Mouse (Mus musculus) embryo, embryonic 11 days (tissue): Measurements from ENCODE around the gene Mettl26.
A peak's percentile ranks its signal among the peaks of the same experiment; 100 is the strongest.

ENCODE experiments used
- DNase-seq: peaks from one replicate; pipeline ENCODE4 v3.0.0-alpha.2; 2015

Gene Mettl26

DNA sequence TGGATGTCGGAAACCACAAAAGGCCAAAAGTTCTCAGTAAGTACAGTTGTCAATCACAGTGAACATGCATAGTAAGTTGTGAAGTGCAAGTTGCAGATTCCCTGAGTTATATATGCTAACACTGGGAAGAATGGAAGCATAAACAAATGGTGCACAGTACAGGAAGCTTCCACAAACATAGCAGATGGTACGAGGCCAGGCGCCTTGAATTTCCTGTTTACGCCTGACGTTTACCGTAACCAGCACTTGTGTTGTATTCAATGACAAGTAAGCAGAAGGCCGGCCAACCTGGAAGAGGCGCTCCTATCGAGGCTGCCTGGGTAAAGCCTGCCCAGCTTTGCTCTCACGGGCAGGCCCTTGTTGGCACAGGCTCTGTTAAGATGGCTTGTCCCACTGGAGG, 12.6 kb downstream of the Mettl26 start:
- DNase-seq, result no peak

DNA sequence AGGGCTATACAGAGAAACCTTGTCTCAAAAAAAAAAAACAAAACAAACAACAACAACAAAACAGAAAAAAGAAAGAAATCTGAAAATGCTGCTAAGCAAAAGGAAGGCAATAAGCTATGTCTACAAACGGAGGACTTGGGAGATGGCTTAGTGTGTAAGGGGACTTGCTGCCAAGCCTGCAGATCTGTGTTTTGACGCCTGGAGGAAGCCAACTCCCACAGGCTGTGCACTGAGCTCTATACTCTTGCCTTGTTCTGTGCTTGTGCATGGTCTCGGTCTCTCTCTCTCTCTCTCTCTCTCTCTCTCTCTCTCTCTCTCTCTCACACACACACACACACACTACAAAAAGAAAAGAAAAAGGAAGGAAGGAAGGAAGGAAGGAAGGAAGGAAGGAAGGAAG, 14.0 kb downstream of the Mettl26 start:
- DNase-seq, result no peak

DNA sequence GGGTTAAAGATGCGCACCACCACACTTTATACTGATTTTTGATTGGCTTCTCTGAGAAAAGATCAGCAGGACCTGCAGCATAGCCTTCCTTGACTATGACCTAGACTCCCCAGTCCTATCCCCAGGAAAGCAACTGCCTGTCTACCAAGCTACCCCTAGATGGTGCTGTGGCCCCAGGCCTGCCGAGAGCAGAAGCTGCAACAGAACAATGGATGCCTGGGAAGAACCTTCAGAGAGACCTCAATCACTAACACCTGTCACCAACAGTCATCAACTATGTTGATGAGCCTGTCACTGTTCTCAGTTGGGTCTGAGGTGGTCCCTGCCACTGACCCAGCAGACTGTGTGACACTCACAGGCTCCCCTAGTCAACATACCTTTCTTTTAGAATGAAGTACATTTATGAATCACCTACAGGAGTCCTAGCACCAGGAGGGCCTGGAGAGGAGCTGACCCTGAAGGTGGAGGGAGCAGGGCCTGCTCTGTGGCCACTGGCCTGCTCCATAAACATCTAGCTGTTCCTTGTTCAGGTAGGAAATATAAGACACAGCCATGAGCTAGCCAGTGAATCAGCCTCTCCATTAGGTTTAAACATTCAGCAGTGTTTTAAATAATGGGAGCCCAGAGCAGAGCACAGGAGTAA, 19.2 kb downstream of the Mettl26 start:
- peak; percentile 82 for DNase-seq

DNA sequence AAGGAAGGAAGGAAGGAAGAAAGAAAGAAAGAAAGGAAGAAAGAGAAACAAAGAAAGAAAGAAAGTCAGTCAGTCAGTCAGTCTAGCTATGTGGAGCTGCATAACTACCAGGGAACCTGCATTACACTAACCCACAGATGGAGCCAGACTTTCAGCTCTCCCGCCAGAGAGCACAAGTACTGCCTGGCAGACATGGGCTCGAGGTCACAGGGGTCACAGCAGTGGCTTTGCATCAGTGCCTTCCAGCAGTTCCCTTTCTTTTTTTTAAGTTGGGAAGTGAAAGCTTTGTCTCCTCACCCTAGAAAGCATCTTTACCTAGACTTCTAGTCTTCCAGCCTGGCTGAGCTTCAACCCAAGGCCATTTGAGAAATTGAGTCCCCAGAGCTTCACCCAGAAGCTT, 20.5 kb downstream of the Mettl26 start:
- no peak for DNase-seq

DNA sequence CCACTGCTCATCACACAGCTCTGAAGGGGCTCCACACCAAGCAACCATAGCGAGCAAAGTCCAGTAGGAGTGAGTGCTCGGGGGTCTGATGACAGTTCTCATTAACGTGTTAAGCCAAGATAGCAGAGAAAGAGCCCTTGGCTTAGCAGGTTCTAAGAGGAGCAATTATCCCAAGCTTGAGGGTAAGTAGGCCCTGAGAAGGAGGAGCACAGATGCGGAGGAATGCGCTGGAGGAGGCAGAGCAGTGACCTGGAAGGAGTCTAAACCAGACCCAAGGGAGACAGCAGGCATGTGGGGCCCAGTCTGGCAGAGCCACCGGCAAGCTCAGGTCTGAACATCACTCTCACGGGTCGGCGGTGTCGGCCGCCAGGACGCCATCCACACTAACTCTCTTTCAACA, 21.0 kb downstream of the Mettl26 start:
- no peak for DNase-seq

DNA sequence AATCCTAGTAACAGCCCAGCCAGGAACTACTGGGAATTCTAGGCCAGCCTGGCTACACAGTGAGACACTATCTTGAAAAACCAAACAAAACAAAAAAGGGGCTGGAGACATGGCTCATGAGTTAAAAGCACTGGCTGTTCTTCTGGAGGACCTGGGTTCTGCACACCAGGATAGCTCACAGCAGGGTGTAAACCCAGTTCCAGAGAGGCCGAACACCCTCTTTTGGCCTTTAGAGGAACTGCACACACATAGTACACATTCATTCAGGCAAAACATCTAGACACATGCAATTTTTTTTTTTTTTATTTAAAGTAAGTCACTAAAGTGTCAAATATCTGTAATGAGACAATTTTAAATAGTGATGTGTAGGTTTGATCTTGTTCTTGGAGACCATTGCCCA, 25.3 kb downstream of the Mettl26 start:
- no peak for DNase-seq

DNA sequence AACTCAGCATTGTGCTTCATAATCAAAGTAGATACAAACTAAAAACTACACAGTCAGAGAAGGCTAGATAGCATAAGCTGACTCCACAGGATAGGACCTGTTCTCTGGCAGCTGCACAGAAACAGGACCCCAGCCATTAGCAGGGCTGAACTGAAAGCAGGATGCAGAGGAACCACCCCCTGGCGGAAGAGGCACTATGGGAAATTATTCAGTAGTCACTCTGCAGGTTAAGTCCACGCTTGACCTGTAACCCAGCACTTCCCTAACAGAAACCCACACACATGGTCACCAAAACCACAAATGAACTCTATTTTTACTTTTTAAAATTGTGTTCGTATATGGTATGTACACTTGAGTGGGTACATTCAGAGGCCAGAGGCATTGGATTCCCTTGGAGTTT, 28.2 kb downstream of the Mettl26 start:
- DNase-seq, result no peak

DNA sequence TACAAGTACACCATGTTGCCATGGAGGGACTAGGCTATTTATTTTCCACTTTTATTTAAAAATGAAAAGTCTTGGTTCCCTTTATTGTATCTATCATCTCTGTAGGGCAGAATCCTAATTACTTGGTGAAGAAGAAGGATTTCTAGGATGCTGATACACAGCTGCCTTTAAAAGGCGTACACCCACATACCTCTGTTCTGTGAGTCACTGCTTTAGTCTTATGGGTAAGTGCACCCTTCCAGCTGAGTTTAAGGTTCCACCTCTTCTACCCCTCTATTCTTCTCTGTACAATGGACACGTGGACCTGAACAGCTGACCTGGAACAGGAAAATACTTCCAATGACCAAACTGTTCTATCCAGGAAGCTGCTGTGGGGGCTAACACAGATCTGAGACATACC, 32.8 kb downstream of the Mettl26 start:
- DNase-seq, result no peak

DNA sequence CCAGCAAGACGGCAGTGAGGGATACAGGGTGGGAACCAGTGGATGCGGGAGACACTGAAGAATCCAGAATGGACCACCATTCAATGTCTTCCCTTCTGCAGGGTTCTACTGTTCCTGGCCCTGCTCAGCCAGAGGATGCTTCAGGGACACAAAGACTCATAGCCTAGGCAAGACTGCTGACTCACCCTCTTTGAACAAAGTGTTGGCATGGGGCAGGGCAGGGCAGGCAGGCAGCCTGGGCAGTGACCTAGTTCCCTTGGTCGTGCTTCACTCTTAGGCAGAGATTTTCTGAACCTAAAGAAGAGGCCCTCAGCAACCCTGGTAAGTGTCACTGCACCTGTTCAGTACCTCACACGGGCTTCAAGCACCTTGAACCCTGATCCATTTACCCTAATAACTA, 36.9 kb downstream of the Mettl26 start:
- DNase-seq, result no peak

DNA sequence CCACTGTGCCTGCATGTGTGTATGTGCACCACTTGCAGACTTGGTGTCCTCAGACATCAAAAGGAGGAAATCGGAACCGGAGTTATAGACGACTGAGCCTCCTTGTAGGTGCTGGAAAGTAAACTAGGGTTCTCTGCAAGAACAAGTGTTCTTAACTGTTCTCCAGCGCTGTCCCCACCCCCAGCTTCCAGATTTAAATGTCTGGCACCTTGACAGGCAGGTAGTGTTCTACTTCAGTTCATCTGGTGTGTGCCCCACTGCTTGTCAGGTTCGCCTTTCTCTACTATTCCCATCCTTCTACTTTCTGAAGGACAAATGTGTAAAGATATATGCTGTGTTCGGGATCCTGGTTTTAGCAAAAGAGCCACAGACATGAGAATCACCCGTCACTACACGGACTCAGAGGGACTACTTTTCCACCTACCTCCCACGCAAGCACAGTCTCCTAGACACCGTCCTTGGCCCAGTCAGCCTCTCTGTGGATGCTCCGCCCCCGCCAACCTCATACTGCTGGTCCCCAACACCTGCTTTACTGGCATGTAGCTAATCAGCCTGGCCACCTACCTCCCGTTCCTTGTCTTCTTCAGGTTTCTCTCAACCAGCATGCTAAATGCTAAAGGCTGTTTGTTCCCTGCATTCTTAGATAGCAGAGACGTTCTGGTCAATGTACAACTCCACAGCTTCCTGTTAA, 38.5 kb downstream of the Mettl26 start:
- DNase-seq, result no peak

DNA sequence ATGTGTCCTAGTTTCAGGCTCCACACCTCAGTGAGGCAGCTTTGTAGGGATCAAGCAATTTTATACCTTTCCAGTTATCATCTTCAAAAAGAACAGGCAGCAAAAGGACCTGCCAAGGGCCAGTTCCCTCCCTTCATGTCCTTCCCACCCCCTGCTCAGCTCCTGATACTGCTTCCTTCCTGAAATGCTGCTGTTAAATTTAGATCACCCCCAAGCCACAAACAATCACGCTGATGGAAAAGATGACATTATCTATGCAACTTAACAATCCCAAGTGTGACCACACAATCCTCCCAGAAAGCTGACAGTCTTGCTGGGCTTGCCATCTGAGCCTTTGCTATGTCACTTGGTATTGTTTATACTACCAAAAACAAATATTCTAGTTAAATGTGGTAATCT, 39.0 kb downstream of the Mettl26 start:
- no peak for DNase-seq

DNA sequence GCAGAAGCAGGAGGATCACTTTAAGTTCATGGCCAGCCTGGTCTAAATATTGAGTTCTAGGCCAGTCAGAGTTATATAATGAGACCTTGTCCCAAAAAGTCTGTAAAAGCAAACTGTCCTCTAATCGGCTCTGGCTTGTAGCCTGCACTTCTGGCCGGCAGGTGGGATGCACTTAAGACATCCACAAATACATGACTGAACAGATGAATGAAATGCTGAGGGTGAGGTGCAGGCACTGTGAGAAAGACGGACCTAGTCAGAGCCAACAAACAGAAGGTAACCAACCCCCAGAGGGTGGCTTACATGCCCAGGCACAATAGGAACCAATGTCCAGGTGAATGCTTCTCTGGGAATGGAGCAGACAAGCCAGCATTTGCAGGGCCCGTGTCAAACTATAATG, 39.4 kb downstream of the Mettl26 start:
- no peak for DNase-seq

DNA sequence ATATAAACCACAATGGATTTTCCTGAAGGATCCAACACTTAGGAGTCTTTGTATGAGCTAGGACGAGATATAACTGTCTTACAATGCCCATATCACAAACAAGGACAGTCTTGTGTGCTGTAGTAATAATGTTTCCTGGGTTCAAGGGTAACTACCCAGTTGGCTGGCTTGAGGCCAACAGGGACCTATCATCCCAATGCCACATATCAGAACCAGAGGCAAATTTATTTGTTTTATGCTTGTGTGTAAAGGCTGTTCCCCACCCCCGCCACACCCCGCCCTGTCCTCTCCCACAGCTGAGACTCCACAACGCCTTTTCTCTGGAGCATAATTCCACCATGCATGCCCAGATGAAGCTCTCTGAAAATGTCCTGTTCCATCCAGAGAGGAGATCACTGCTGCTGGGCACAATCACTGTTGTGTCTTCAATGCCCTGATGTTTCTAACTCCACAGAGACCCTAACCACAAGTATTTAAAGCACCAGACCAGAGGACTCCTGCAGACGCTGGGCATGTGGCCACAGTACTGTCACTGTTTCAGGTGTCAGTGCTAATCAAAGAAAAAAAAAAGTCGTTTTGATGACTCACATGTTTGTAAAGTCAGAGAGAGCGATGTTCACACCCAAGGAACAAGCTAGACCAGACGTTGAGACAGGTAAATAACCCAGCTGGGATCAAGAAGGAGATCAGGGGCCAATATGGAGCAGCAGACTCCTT, 42.2 kb downstream of the Mettl26 start:
- no peak for DNase-seq

DNA sequence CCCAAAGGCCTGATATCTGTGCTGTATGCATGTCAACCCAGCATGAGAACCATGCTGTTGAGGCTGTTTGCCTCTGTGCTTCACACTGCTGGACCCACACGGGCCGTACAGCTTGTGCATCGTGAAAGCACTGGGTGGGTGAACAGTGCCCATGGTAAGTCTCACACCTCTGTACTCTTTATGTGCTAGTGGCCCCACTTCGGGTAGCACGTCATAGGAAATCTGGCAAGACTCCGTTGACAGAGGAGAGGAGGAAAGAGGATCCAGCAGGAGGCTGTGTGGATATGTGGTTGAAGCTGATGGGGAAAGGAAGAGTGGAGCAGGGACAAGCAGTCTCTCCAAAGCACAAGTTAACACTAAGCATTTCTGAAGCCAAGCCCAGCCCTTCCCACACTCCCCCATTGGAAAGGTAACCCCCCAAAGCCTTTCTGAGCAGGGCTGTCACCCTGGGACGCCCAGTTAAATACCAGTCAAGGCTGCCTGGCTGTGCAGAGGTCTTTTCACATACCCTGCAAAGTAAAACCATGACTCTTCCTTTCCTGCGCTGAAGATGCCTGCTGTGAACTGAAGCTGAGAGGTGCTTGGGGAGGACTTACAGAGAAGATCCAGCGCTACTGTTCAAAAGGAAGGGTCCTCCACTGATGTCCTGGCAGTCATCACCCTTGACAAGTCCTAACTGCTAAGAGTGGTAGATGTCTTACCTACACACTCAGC, 43.3 kb downstream of the Mettl26 start:
- DNase-seq, result no peak

DNA sequence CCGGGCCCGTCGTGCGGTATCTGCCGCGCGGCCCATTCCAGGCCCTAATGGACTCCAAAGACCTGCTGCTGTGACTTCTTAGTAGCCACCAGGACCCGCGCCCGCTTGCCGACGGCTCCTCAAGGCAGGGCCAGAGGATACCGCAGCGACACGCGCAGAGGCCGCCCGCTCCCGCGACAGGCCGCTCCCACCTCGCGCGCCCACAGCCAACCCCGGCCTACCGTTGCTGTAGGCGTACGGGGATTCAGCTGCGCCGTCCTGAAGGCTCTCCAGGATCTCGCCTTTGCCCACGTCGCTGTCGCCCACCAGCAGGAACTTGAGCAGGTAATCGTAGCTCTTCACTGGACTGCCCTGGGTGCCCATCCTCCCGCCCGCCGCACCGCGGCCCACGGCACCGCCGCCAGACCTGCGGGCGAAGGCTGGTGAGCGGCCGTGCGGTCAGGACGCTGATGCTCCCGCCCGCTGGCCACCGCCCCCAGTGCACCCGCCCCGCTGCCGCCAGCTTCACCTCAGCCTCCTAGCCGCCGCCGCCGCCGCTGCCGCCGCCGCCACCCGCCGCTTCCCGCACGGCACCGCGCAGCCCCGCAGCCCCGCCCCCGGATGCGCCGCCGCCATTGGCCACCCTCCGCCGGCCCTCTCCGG, 44.4 kb downstream of the Mettl26 start, which contains the start of gene Rab40c:
Rab40c (minus strand) TSS at position 584 of the 642 bp plus-strand sequence.
- peak; percentile 52 for DNase-seq

DNA sequence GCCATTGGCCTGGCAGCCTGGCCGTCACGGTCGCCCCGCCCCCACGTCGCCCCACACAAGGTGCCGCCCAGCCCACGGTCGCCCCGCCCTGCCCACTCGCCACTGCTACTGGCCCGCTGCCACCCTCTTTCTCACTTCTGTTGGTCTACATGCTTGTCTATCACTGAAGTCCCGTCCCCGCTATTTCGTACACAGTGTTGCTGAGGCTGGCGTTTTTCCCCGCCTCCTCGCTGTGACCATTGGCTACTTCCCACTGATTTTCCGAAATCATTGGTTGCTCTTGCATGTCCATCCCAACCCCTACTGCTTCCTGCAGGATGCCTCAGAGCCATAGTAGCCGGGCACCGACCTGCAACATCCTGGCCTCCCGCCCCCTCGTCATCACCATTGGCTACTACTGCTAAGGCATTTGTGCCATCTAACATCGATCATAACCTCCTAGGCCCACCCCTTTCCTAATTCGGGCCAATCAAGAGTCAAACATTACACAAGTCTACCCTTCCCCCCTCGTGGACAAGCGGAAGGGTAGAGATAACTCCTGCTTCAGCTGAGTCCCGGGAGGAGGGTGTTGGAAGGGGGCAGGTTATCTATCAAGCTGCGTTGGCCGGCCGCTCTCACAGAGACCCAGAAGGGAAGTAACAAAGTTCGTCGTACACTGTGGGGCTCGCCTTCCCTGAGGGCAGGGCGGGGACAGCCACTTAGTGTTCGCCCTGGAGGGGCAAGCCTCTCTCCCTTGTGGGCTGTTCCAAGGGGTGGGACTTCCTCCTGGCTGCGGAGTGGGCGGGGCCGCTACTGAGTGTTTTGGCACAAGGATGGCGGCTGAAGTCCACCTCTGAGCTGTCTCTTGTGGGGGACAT, 45.1 kb downstream of the Mettl26 start:
- peak; percentile 98 for DNase-seq

DNA sequence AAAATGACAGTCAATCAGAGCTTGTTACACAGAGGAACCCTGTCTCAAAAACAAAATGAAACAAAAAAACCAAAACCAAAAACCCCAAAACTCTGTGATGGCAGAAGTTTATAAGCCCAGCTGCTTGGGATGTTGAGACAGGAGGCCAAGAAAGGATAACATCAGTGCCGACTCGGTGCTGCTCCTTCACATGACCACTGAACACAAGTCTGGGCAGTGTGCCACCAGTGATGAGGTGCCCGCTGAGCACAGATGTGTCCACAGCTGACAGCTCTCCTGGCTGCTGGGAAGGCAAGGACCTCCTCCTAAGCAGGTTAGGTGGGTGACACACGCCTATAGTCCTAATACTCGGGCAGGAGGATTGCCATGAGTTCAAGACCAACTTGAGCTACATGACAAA, 47.2 kb downstream of the Mettl26 start:
- no peak for DNase-seq

DNA sequence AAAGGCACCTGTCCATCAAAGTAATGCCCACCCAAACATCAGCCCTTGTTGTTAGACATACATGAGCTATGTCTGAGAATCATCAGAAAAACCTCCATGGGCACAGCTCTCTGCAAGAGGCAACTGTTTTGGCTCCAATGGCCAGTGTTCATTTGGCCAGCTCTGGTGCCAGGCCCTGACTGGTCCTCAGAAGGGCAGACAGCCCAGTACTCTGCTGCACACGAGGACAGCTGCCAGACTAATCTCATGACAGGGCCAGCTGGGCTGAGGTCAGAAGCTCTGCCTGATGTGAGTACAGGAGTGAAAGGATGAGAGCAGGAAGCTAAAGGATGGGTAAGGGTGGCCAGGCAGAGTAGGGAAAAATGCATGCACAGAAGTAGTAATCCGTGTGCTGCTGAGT, 50.5 kb downstream of the Mettl26 start:
- DNase-seq, result no peak
